In the genomic region with DNA sequence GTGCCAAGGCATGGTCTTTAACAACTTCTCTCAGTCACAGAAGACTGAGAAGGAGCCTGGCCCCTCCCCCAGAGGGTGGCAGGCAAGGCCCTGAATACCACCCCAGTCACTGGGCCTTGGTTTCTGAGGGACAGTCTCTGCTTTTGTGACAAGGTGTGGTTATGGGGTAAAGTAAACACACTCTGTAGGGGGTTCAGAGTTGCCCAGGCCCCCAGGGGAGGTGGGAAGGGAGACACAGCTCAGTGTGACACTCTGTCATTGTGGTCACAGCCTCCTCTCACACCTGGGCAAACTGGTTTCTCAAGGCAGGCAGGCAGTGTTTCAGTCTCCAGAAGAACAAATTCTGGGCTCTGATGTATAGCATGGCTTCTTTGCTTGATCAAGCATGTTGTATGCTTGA, we compare ENCODE assay signal across 29 mouse cellular contexts. TPM values are rescaled to one million over a fixed set of nuclear protein-coding genes. Genes with fewer than 3 reads are reported as not detected.
DNase-seq lines count a peak whose midpoint lies in the region; ATAC-seq lines count a peak whose summit lies in the region.
"Had no signal": no experiment of that assay in that cellular context is flagged by ENCODE, and none has a peak within 500 bp of the region (broad histone marks: within the 10 kb centered on the region; RNA-seq: fewer than 3 reads in every experiment).

Gene Slc5a9 (minus strand): TSS at position 144 of the 400 bp plus-strand sequence.

- no peaks in the 10 kb centered on the region for H3K27me3 ChIP-seq in stomach, embryonic 16.5 days (ENCODE audit: control insufficient read depth, insufficient read depth, low read length)
- H3K27me3 ChIP-seq: embryonic facial prominence, embryonic 12.5 days; hindbrain, embryonic 12.5 days; liver, embryonic 15.5 days; midbrain, embryonic 12.5 days; neural tube, embryonic 15.5 days had no signal

- H3K4me3 ChIP-seq in stomach, embryonic 16.5 days (replicated peaks; ENCODE audit: low read length): no peak within 1 kb of the TSS
- H3K4me3 ChIP-seq: embryonic facial prominence, embryonic 12.5 days; hindbrain, embryonic 12.5 days; limb, embryonic 10.5 days; liver, embryonic 15.5 days; midbrain, embryonic 12.5 days; neural tube, embryonic 15.5 days had no signal

- peak; percentile 72 for ATAC-seq in stomach, embryonic 16.5 days (ENCODE audit: insufficient read depth, low FRiP score)
- ATAC-seq: forebrain, embryonic 14.5 days had no signal

- H3K9ac ChIP-seq in stomach, embryonic 16.5 days (ENCODE audit: low read length): no peak within 1 kb of the TSS
- H3K9ac ChIP-seq: embryonic facial prominence, embryonic 12.5 days; hindbrain, embryonic 12.5 days; liver, embryonic 15.5 days; midbrain, embryonic 12.5 days; neural tube, embryonic 15.5 days had no signal

- peak within 1 kb of the TSS; percentile 78 for H3K27ac ChIP-seq in stomach, embryonic 16.5 days (ENCODE audit: low read length)
- H3K27ac ChIP-seq: embryonic facial prominence, embryonic 12.5 days; hindbrain, embryonic 12.5 days; limb, embryonic 10.5 days; liver, embryonic 15.5 days; midbrain, embryonic 12.5 days; neural tube, embryonic 15.5 days had no signal

- H3K4me2 ChIP-seq in stomach, embryonic 16.5 days (ENCODE audit: low read depth, low read length): no peak within 1 kb of the TSS
- H3K4me2 ChIP-seq: embryonic facial prominence, embryonic 12.5 days; heart, embryonic 11.5 days; hindbrain, embryonic 12.5 days; liver, embryonic 15.5 days; midbrain, embryonic 12.5 days; neural tube, embryonic 15.5 days had no signal

- H3K9me3 ChIP-seq in stomach, embryonic 16.5 days (replicated peaks; ENCODE audit: control insufficient read depth, low read length): no peaks in the 10 kb centered on the region
- H3K9me3 ChIP-seq: embryonic facial prominence, embryonic 12.5 days; hindbrain, embryonic 12.5 days; limb, embryonic 10.5 days; liver, embryonic 15.5 days; midbrain, embryonic 12.5 days; neural tube, embryonic 15.5 days had no signal

- no peaks in the 10 kb centered on the region for H3K4me1 ChIP-seq in stomach, embryonic 16.5 days (ENCODE audit: control insufficient read depth, insufficient read depth, low read length)
- H3K4me1 ChIP-seq: embryonic facial prominence, embryonic 12.5 days; hindbrain, embryonic 12.5 days; limb, embryonic 10.5 days; liver, embryonic 15.5 days; midbrain, embryonic 12.5 days; neural tube, embryonic 15.5 days had no signal

- no peaks in the 10 kb centered on the region for H3K36me3 ChIP-seq in stomach, embryonic 16.5 days (ENCODE audit: control insufficient read depth, insufficient read depth, low read length)
- H3K36me3 ChIP-seq: embryonic facial prominence, embryonic 12.5 days; hindbrain, embryonic 12.5 days; limb, embryonic 10.5 days; liver, embryonic 15.5 days; midbrain, embryonic 12.5 days; neural tube, embryonic 15.5 days had no signal

- peak; percentile 31 for DNase-seq in heart, adult 11 months
- no peak for DNase-seq in heart, postnatal 36 days
- DNase-seq in kidney, postnatal 10 days: peak; percentile 11
- DNase-seq in kidney, adult 18-20 months: no peak
- peak; percentile 23 to 24 for DNase-seq in urinary bladder, adult 18-20 months (ENCODE audit: low spot score in 2 of 2)
- DNase-seq in urinary bladder, adult 2 months (ENCODE audit: low spot score): no peak
- no peak for DNase-seq in frontal cortex, postnatal 25 days (ENCODE audit: low spot score in 2 of 2)
- DNase-seq: adrenal gland, postnatal 10 days; cerebellum, adult 18-20 months; cerebellum, postnatal 14 days; gastrocnemius, postnatal 10 days; heart, postnatal 10 days; kidney, postnatal 25 days; liver; right cerebral cortex, adult 18-20 months had no signal

- intact Hi-C loops in heart, postnatal 36 days (cut with DNase I): no loop called here

RNA-seq across cellular contexts. Expression of gene Slc5a9, which starts in this region (rescaled TPM):
- total RNA-seq in heart, postnatal 36 days (2021): not detected
- 2.4 TPM in 2 replicates for polyA plus RNA-seq in urinary bladder, adult 2 months (2012; rRNA removed)
- 9.2 and 9.6 TPM in 2 replicates for polyA plus RNA-seq in stomach, embryonic 16.5 days (2015; fragmentation: Nextera tagmentation; extraction: Ambion mirVana)
- total RNA-seq: adrenal gland, postnatal 10 days; granulocyte monocyte progenitor cell, adult 5-6 weeks; heart, postnatal 10 days; layer of hippocampus, postnatal 10 days; left cerebral cortex, adult 8-10 months; megakaryocyte progenitor cell, adult 5-6 weeks had no signal
- polyA plus RNA-seq: forebrain, embryonic 14.5 days; frontal cortex, adult 2 months; heart, embryonic 11.5 days; hindbrain, embryonic 12.5 days; limb, embryonic 10.5 days; midbrain, embryonic 12.5 days; neural tube, embryonic 15.5 days had no signal

Comparison
In these comparisons a context has a peak if more than half of its experiments do, and no peak if none do; other contexts are left out.
1. DNase-seq: peak in heart, adult 11 months (single experiment), kidney, postnatal 10 days (single experiment) and urinary bladder, adult 18-20 months (2 of 2); none in heart, postnatal 36 days (0 of 2), kidney, adult 18-20 months (single experiment), urinary bladder, adult 2 months (single experiment) and frontal cortex, postnatal 25 days (0 of 2).